Mouse (Mus musculus) liver, postnatal 0 days (tissue): ENCODE results near the gene Mmp15. TPM values are rescaled to one million over a fixed set of nuclear protein-coding genes. Genes with fewer than 3 reads are reported as not detected.

ENCODE experiments used
- ATAC-seq: fragments of 200-750 bp; cut with Nextera tagmentation; 2 replicates; pipeline ENCODE4 v1.8.0; 2017; ENCODE audit warnings: mild to moderate bottlenecking, moderate library complexity
- DNase-seq: peaks from one replicate; pipeline ENCODE4 v3.0.0-alpha.2; 2016
- H3K27ac ChIP-seq: fragments of 300-500 bp; sonication (generic); 2 replicates; pipeline ENCODE4 v1.5.1; 2014; ENCODE audit warnings: antibody characterized with exemption, moderate library complexity, mild to moderate bottlenecking, low read depth
- H3K27me3 ChIP-seq: fragments of 300-500 bp; sonication (generic); 2 replicates; pipeline ENCODE4 v1.6.1; 2014; ENCODE audit warnings: low read length, control low read depth, mixed read lengths; ENCODE audit not compliant: insufficient read depth
- H3K36me3 ChIP-seq: fragments of 300-500 bp; sonication (generic); replicated peaks from 2 replicates; pipeline ENCODE4 v1.6.1; 2014; ENCODE audit warnings: mild to moderate bottlenecking, control low read depth, low read length, moderate library complexity, mixed read lengths; ENCODE audit not compliant: insufficient read depth
- H3K4me1 ChIP-seq: fragments of 300-500 bp; sonication (generic); 2 replicates; pipeline ENCODE4 v1.6.1; 2014; ENCODE audit warnings: antibody characterized with exemption, mild to moderate bottlenecking, control low read depth; ENCODE audit not compliant: insufficient read depth
- H3K4me2 ChIP-seq: fragments of 300-500 bp; sonication (generic); 2 replicates; pipeline ENCODE4 v1.6.1; 2014; ENCODE audit warnings: low read depth, mild to moderate bottlenecking, low read length, moderate library complexity, mixed read lengths
- H3K4me3 ChIP-seq: fragments of 300-500 bp; sonication (generic); 2 replicates; pipeline ENCODE4 v1.5.1; 2014; ENCODE audit warnings: low read depth, low read length
- H3K9ac ChIP-seq: fragments of 300-500 bp; sonication (generic); replicated peaks from 2 replicates; pipeline ENCODE4 v1.6.1; 2014; ENCODE audit warnings: mild to moderate bottlenecking, moderate library complexity
- H3K9me3 ChIP-seq: fragments of 300-500 bp; sonication (generic); 2 replicates; pipeline ENCODE4 v1.6.1; 2016; ENCODE audit warnings: mild to moderate bottlenecking, control low read depth, low read length, mixed read lengths
- CTCF ChIP-seq: sonication (generic); IDR thresholded peaks from 2 replicates; pipeline ENCODE4 v1.5.1; 2016; ENCODE audit warnings: antibody characterized with exemption, low read depth
- EP300 ChIP-seq: IDR thresholded peaks from 2 replicates; pipeline ENCODE4 v1.6.1; 2016; ENCODE audit warnings: antibody characterized with exemption, low read depth, mild to moderate bottlenecking
- whole genome bisulfite sequencing: fragments of 180-500 bp; shearing (Covaris S2); extraction: QIAGEN DNeasy Blood & Tissue Kit; methylation state at CpG from one replicate; pipeline ENCODE4 v1.1.7; 2014; ENCODE audit not compliant: insufficient replicate concordance; 5-methylcytosine and 5-hydroxymethylcytosine counted together
- polyA plus RNA-seq: library from polyadenylated mRNA; unstranded; fragments of >200 nt; fragmentation: Nextera tagmentation; extraction: Ambion mirVana; gene quantifications from 2 replicates; pipeline ENCODE4 v1.2.1, GENCODE M21; 2015

The Mmp15 gene
- polyA plus RNA-seq, 1 experiment from 2014 or later = 0.66 TPM

GRCm38 (mm10) chr8:95326822-95327221, 25.2 kb upstream of the Mmp15 start:
- H3K4me1 ChIP-seq = peaks cover 15% of the 10 kb centered on the region
- DNase-seq (no peak), ATAC-seq (no peak)
- H3K27me3 ChIP-seq = no peaks in the 10 kb centered on the region
- H3K4me2 ChIP-seq = no peak overlapping the region
- H3K4me3 ChIP-seq = no peak overlapping the region
- no peaks in the 10 kb centered on the region for H3K9me3 ChIP-seq
- H3K9ac ChIP-seq = no peak overlapping the region
- H3K27ac ChIP-seq = no peak overlapping the region
- WGBS = 83% methylated on average over 5 of the region's 5 CpGs
- TF ChIP-seq EP300 = no peak
- no peak for TF ChIP-seq CTCF
- peaks cover 34% of the 10 kb centered on the region for H3K36me3 ChIP-seq

GRCm38 (mm10) chr8:95327866-95328465, 24.1 kb upstream of the Mmp15 start:
- WGBS = 93% methylated on average over 46 of the region's 46 CpGs
- Histone ChIP-seq H3K9me3 (no peaks in the 10 kb centered on the region), H3K4me3 (no peak overlapping the region), H3K27me3 (no peaks in the 10 kb centered on the region), H3K4me1 (peaks cover 22% of the 10 kb centered on the region), H3K9ac (no peak overlapping the region), H3K36me3 (peaks cover 34% of the 10 kb centered on the region), H3K27ac (no peak overlapping the region), H3K4me2 (no peak overlapping the region)
- DNase-seq = no peak
- TF ChIP-seq CTCF (no peak), EP300 (no peak)
- ATAC-seq = no peak

- ATAC-seq (no peak), DNase-seq (no peak)
- H3K27ac ChIP-seq = no peak overlapping the region
- peak overlapping the region; percentile 89; the same call in 1 of the 2 replicates for H3K9ac ChIP-seq
- no peaks in the 10 kb centered on the region for H3K27me3 ChIP-seq
- 59% methylated on average over 1 of the region's 1 CpGs for WGBS
- H3K4me2 ChIP-seq = peak overlapping the region; percentile 85
- TF ChIP-seq EP300 = no peak
- no peak for TF ChIP-seq CTCF
- H3K36me3 ChIP-seq = peaks cover 34% of the 10 kb centered on the region
- H3K4me1 ChIP-seq = peaks cover 23% of the 10 kb centered on the region
- H3K4me3 ChIP-seq = peak overlapping the region; percentile 70
- H3K9me3 ChIP-seq = no peaks in the 10 kb centered on the region
These were observed 21.7 kb upstream of the Mmp15 start for GRCm38 (mm10) chr8:95330367-95330766.

GRCm38 (mm10) chr8:95331156-95331719, 20.8 kb upstream of the Mmp15 start:
- peaks cover 23% of the 10 kb centered on the region for H3K4me1 ChIP-seq
- peak overlapping the region; percentile 98 for H3K27ac ChIP-seq
- peak overlapping the region; percentile 89 for H3K9ac ChIP-seq
- H3K27me3 ChIP-seq = no peaks in the 10 kb centered on the region
- peak overlapping the region; percentile 70 for H3K4me3 ChIP-seq
- no peaks in the 10 kb centered on the region for H3K9me3 ChIP-seq
- TF ChIP-seq CTCF (peak; percentile 31), EP300 (no peak)
- H3K4me2 ChIP-seq = peak overlapping the region; percentile 85
- ATAC-seq (peak; percentile 49), DNase-seq (no peak)
- WGBS = under 1% methylated on average over 37 of the region's 38 CpGs
- H3K36me3 ChIP-seq = peaks cover 31% of the 10 kb centered on the region

- 0% methylated on average over 52 of the region's 80 CpGs for WGBS
- TF ChIP-seq EP300 = peak; percentile 5; the same call in 1 of the 2 replicates
- peak; percentile 60 for TF ChIP-seq CTCF
These were observed 20.2 kb upstream of the Mmp15 start, which contains the start of the genes Zfp319 and Usb1 for GRCm38 (mm10) chr8:95331720-95332436. Zfp319 (minus strand) TSS chr8:95331950. Usb1 (plus strand) TSS chr8:95332284.

GRCm38 (mm10) chr8:95332437-95333199, 19.4 kb upstream of the Mmp15 start:
- no peak for DNase-seq
- peaks cover 21% of the 10 kb centered on the region for H3K36me3 ChIP-seq
- TF ChIP-seq CTCF = no peak
- peak; percentile 4; the same call in 1 of the 2 replicates for TF ChIP-seq EP300
- ATAC-seq = no peak
- peak overlapping the region; percentile 70 for H3K4me3 ChIP-seq
- H3K27me3 ChIP-seq = no peaks in the 10 kb centered on the region
- H3K9ac ChIP-seq = peak overlapping the region; percentile 89
- peak overlapping the region; percentile 98 for H3K27ac ChIP-seq
- no peaks in the 10 kb centered on the region for H3K9me3 ChIP-seq
- WGBS = 19% methylated on average over 21 of the region's 21 CpGs
- peak overlapping the region; percentile 85 for H3K4me2 ChIP-seq
- H3K4me1 ChIP-seq = peaks cover 23% of the 10 kb centered on the region

More at GRCm38 (mm10) chr8:95331720-95332436, 20.2 kb upstream of the Mmp15 start, which contains the start of the genes Zfp319 and Usb1:
- Histone ChIP-seq H3K4me1 (peaks cover 23% of the 10 kb centered on the region), H3K9me3 (no peaks in the 10 kb centered on the region), H3K4me2 (peak within 1 kb of the TSS; percentile 85), H3K27me3 (no peaks in the 10 kb centered on the region), H3K36me3 (peaks cover 25% of the 10 kb centered on the region), H3K9ac (peak within 1 kb of the TSS; percentile 89), H3K4me3 (peak within 1 kb of the TSS; percentile 70), H3K27ac (peak within 1 kb of the TSS; percentile 98)
- DNase-seq (peak; percentile 95), ATAC-seq (peak; percentile 91)
